Mouse (Mus musculus): Measurements from ENCODE around the gene Rsph1. TPM values are rescaled to one million over a fixed set of nuclear protein-coding genes. Genes with fewer than 3 reads are reported as not detected.

Rsph1 gene
- polyA plus RNA-seq, 1 experiment, result 4.8 TPM

GRCm38 (mm10) chr17:31259825-31260224, 17.4 kb downstream of the Rsph1 start:
- no peak for DNase-seq (ENCODE audit: extremely low spot score in 1 of 2, low spot score in 1 of 2)

DNA sequence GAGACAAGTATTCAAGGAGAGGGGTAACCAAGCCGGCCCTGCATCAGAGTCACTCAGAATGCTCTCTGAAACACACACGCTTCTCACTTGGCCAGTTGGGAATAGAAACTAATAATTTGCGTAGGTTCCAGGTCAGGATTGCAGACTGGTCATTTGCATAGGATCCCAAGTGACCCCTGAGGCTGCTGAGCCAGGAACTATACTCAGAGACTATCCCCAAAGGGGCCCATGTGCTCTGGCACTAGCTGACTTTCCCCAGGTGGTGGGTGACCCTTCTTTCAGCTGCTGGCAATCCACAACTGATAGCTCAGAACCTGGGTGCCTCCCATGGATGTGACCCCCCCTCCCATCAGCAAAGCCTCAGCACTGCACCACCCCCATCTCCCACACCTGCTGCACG, 18.0 kb downstream of the Rsph1 start:
- no peak for DNase-seq (ENCODE audit: extremely low spot score in 1 of 2, low spot score in 1 of 2)

DNA sequence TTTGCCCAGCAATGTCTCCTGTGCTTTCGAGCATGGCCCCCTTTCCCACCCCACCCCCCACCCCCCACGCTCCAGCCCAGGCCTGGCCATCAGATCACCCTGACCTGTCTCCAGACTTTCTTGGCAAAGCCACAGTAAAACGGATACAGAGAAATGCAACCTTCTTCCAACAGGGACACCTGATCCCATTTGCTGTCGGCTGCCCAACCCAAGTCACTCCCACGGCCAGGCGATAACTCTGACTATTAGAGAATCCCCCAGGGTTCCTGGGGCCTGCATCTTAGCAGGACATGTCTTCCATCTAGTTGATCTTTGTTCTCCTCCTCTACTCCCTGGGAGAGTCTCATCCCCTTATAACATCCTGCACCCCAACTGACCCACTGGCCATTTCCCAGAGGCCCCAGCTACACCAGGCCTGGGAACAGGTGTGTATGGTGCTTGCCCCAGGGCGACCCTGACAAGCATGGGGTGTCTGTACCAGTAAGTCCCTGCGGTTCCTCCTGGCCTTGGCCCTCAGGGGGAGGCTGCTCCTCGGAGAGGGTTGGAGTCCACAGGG, 18.8 kb downstream of the Rsph1 start:
- no peak for DNase-seq (ENCODE audit: extremely low spot score in 1 of 2, low spot score in 1 of 2)

DNA sequence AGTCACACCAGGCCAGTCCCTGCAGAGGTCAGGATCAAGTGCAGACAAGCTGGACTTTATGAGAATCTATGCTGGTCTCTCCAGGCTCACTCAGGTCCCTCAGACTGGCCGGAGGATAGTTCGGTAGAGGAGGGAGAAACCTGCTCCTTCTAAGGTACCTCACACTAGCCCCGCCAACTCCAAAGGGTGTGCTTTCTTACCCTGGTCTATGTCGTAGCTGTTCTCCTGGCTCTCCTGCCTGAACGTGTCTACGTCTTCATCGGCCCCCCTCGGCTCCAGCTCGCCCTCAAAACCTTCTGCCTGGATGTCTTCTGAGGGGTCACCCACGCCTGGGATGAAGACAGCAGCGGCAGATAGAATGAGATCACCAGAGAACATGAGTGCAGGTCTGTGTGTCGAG, 19.3 kb downstream of the Rsph1 start:
- no peak for DNase-seq (ENCODE audit: extremely low spot score in 1 of 2, low spot score in 1 of 2)

GRCm38 (mm10) chr17:31257149-31257548, 20.0 kb downstream of the Rsph1 start:
- DNase-seq (ENCODE audit: extremely low spot score in 1 of 2, low spot score in 1 of 2), result no peak

GRCm38 (mm10) chr17:31254463-31254931, 22.7 kb downstream of the Rsph1 start:
- peak in 1 of 2 experiments; percentile 90 for DNase-seq (ENCODE audit: extremely low spot score in 1 of 2, low spot score in 1 of 2)

DNA sequence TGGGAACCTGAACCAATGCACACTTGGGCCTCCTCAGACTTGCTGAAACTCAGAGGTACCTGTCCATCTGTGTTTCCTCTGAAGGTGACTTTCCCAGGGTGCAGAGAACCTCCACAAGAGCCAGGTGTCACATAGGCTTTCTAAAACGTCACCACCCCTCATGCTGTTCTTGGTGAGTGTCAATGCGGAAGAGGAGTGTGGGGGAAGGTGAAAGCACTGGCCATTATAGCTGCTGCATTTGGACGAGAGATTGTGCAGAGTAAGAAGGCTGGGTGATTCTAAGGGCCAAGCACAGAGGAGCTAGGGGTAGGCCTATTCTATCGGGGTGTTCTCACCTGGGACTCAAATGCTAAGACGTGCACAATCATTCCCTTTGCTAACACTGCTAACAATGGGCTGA, 23.2 kb downstream of the Rsph1 start:
- no peak for DNase-seq (ENCODE audit: extremely low spot score in 1 of 2, low spot score in 1 of 2)

- DNase-seq (ENCODE audit: extremely low spot score in 1 of 2, low spot score in 1 of 2), result no peak
Measured at GRCm38 (mm10) chr17:31247144-31247543, 30.0 kb downstream of the Rsph1 start.

- DNase-seq (ENCODE audit: extremely low spot score in 1 of 2, low spot score in 1 of 2), result no peak
Measured at GRCm38 (mm10) chr17:31245321-31245720, 31.9 kb downstream of the Rsph1 start.

- DNase-seq (ENCODE audit: extremely low spot score in 1 of 2, low spot score in 1 of 2), result no peak
Measured at GRCm38 (mm10) chr17:31242764-31243163, 34.4 kb downstream of the Rsph1 start.

GRCm38 (mm10) chr17:31241156-31241555, 36.0 kb downstream of the Rsph1 start:
- no peak for DNase-seq (ENCODE audit: extremely low spot score in 1 of 2, low spot score in 1 of 2)

DNA sequence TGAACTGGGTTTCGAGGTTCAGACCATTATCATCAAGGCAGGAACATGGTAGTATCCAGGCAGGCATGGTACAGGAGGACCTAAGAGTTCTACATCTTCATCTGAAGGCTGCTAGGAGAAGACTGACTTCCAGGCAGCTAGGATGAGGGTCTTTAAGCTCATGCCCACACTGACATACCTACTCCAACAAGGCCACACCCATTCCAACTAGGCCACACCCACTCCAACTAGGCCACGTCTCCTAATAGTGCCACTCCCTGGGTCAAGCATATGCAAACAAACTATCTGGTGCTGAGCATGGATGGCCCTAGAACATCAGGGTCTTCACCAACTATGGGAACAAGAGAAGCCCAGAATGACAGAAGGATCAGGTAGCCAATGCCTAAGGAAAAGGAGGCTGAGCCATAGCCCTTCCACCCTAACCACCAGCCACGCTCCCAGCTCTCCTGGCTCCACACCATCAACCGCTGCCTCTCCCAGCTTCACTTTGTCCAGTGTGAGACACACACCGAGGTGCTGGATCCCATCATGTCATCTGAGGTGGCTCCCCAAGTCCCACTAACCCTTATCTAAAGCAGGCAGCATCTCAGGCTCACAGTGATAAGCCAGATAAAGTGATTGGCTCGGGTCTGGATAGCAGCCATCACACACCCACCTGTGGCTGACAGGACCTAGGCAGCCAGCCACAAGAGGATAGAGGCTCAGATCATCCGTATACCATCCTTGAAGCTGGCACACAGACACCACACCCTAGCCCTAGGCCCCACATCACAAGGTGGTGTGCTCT, 38.8 kb downstream of the Rsph1 start:
- no peak for DNase-seq (ENCODE audit: extremely low spot score in 1 of 2, low spot score in 1 of 2)

DNA sequence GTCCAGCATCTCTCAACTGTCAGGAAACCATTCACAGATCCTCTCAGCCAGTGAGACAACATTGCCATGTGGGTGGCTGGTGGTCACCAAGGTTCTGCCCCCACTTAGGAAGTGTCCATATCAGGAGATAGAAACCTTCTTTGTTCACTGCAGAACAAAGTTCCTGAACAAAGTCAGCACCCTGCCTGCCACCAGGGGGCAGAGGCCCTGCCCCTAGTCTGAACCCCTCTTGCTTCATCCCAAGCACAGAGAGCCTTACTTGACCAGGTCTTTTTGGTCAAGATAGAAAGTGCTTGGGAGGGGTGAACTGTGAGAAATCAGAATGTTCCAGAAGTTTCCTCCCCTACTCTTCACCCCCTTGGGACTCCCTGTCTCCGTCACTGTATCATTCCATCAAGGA, 41.3 kb downstream of the Rsph1 start:
- no peak for DNase-seq (ENCODE audit: extremely low spot score in 1 of 2, low spot score in 1 of 2)

DNA sequence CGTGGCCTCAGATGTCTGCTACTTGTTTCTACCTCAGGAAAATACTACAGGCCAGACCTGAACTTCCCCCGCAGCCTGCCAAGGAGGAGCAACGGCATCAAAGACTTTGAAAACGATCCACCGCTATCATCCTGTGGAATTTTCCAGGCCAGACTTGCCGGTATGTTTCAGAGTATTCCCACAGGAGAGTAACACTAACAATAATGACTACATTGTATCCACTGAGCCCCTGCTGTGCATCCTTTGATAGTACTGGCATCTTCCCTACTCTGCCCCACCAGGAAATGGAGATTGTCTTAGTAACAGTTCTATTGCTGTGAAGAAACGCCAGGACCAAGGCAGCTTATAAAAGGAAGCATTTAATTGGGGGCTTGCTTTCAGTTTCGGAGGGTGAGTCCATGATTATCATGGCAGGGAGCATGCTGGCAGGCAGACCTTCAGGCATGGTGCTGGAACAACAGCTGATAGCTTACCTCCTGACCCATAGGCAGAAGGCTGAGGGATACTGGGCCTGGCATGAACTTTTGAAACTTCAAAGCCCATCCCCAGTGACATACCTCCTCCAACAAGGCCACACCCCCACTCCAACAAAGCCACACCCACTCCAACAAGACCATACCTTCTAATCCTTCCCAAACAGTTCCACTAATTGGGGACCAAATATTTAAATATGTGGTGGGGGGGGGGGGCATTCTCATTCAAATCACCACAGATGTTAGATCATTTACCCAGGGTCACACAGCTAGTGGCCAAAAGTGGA, 44.8 kb downstream of the Rsph1 start:
- DNase-seq (ENCODE audit: extremely low spot score in 1 of 2, low spot score in 1 of 2), result no peak

GRCm38 (mm10) chr17:31231780-31232179, 45.4 kb downstream of the Rsph1 start:
- DNase-seq (ENCODE audit: extremely low spot score in 1 of 2, low spot score in 1 of 2), result no peak

DNA sequence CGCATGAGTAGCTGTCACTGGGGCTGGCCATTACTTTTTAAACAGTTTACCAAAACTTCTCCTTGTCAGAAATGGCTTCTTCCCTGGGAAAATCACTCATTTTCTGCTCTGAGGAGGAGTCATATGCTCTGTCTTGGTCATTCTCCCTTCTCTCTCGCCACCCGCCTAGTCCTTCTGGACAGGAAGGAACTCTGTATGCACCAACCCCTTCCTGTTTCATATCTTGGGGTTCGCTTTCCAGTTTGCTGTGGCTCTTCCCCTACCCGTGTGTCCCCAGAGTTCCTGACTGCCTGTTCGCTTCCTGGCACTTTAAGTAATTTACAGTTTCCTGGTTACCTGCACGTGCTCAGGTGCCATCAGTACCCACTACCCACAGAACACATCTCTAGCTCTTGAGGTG, 50.3 kb downstream of the Rsph1 start:
- no peak for DNase-seq (ENCODE audit: extremely low spot score in 1 of 2, low spot score in 1 of 2)

DNA sequence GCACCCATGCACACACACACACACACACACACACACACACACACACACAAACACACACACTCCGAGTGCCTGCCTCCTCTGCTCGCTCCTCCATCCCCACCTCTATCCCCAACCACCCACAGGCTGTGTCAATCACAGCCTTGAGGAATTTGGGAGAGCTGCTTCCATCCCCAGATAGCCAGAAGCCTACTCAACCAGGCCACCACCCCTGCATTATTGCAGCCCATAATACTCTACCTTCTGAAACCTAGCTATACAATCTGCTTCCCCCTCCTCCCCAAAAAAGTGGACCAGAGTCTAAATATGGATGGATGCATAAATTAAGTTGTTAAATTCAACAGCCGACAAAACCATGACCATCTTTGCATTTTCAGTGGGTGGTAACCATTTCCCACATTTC, 50.8 kb downstream of the Rsph1 start:
- peak; percentile 16 to 43 for DNase-seq (ENCODE audit: extremely low spot score in 1 of 2, low spot score in 1 of 2)

DNA sequence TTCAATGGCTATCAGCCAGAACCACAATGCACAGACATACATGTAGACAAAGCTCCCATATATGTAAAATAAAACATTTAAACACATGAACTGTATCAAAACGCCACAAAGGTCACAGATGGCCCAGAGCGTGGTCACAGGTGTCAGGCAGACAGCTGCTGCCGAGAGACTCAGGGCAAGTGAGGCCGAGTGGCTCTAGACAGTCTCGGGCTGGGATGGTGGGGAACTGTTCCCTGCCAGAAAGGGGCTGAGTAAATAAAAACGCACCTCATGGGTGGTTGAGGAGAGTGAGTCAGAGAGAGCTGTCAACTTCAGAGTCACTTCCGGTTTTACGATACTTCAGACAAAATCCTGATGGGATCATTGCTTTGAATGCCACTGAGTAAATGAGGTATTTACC, 52.6 kb downstream of the Rsph1 start:
- no peak for DNase-seq (ENCODE audit: extremely low spot score in 1 of 2, low spot score in 1 of 2)

- no peak for DNase-seq (ENCODE audit: extremely low spot score in 1 of 2, low spot score in 1 of 2)
Measured at GRCm38 (mm10) chr17:31223835-31224234, 53.3 kb downstream of the Rsph1 start.

- no peak for DNase-seq (ENCODE audit: extremely low spot score in 1 of 2, low spot score in 1 of 2)
Measured at GRCm38 (mm10) chr17:31222810-31223310, 54.3 kb downstream of the Rsph1 start.
